Mouse (Mus musculus) limb, embryonic 12.5 days (tissue): ENCODE measurements at regions not wholly inside any gene's neighbourhood (a gene's known extent, or its start where the extent isn't known, plus 50 kb on each side); places are given as distances from the start of the nearest gene placed in this dataset.
"Not testable (repeated sequence)": the region's sequence is repeated elsewhere in the genome, so short reads cannot be mapped to it uniquely, and the experiment has no call there.

Experiments
- ATAC-seq: fragments of 200-750 bp; cut with Nextera tagmentation; 2 replicates; pipeline ENCODE4 v1.8.0; 2017; ENCODE audit warnings: low read depth, moderate TSS enrichment; ENCODE audit not compliant: insufficient number of reproducible peaks, insufficient read depth, low FRiP score, low TSS enrichment
- H3K27ac ChIP-seq: fragments of 300-500 bp; sonication (generic); 2 replicates; pipeline ENCODE4 v1.5.1; 2016; ENCODE audit warnings: mild to moderate bottlenecking, moderate library complexity
- H3K27me3 ChIP-seq: fragments of 300-500 bp; sonication (generic); 2 replicates; pipeline ENCODE4 v1.6.1; 2016; ENCODE audit warnings: mild to moderate bottlenecking, moderate library complexity
- H3K36me3 ChIP-seq: fragments of 300-500 bp; sonication (generic); 2 replicates; pipeline ENCODE4 v1.6.1; 2016; ENCODE audit warnings: mild to moderate bottlenecking, moderate library complexity
- H3K4me1 ChIP-seq: fragments of 300-500 bp; sonication (generic); replicated peaks from 2 replicates; pipeline ENCODE4 v1.6.1; 2016
- H3K4me2 ChIP-seq: fragments of 300-500 bp; sonication (generic); 2 replicates; pipeline ENCODE4 v1.6.1; 2016; ENCODE audit warnings: mild to moderate bottlenecking, moderate library complexity
- H3K4me3 ChIP-seq: fragments of 300-500 bp; sonication (generic); replicated peaks from 2 replicates; pipeline ENCODE4 v1.5.1; 2016; ENCODE audit warnings: mild to moderate bottlenecking
- H3K9ac ChIP-seq: fragments of 300-500 bp; sonication (generic); replicated peaks from 2 replicates; pipeline ENCODE4 v1.6.1; 2016; ENCODE audit warnings: mild to moderate bottlenecking, moderate library complexity
- H3K9me3 ChIP-seq: fragments of 300-500 bp; sonication (generic); 2 replicates; pipeline ENCODE4 v1.6.1; 2016; ENCODE audit warnings: mild to moderate bottlenecking, moderate library complexity
- WGBS: fragments of 180-500 bp; shearing (Covaris S2); methylation state at CpG from one replicate; pipeline ENCODE4 v1.1.7; 2016; 5-methylcytosine and 5-hydroxymethylcytosine counted together

- Histone ChIP-seq H3K9ac (no peak overlapping the region), H3K36me3 (no peaks in the 10 kb centered on the region), H3K4me1 (no peaks in the 10 kb centered on the region), H3K4me2 (no peak overlapping the region), H3K27me3 (no peaks in the 10 kb centered on the region), H3K9me3 (no peaks in the 10 kb centered on the region), H3K27ac (no peak overlapping the region), H3K4me3 (no peak overlapping the region)
- WGBS, result 13% methylated on average over 8 of the region's 8 CpGs
- ATAC-seq, result no peak
These were observed 221.0 kb downstream of the Grxcr1 start for GRCm38 (mm10) chr5:68252671-68253070.

- no peak overlapping the region for H3K4me3 ChIP-seq
- WGBS, result 48% methylated on average over 1 of the region's 1 CpGs
- no peak overlapping the region for H3K27ac ChIP-seq
- ATAC-seq, result no peak
- no peak overlapping the region for H3K9ac ChIP-seq
- no peaks in the 10 kb centered on the region for H3K36me3 ChIP-seq
- H3K27me3 ChIP-seq, result no peaks in the 10 kb centered on the region
- no peaks in the 10 kb centered on the region for H3K9me3 ChIP-seq
- H3K4me2 ChIP-seq, result no peak overlapping the region
- no peaks in the 10 kb centered on the region for H3K4me1 ChIP-seq
These were observed 221.8 kb downstream of the Grxcr1 start for GRCm38 (mm10) chr5:68253476-68253875.

DNA sequence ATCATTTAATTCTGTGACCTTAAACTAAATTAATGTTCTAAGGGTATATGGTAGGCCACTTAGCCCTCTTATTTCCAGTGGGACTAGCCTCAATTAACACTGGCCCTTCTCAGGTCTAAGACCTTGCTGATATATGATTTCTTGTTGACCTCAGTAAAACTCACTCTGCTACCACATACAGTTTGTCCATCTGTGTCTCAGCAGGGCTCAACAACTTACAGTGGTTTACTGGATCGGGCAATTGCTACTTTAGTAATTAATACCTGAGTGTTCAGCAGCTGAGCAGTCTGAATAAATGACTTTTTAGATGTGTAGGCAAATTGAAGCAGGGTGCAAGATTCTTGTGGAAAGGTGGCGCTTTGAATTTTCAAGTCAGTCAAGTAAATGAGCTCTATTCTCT, 222.5 kb downstream of the Grxcr1 start:
- 46% methylated on average over 2 of the region's 2 CpGs for WGBS
- ATAC-seq, result no peak

GRCm38 (mm10) chr5:68264206-68264605, 232.6 kb downstream of the Grxcr1 start:
- no peak overlapping the region for H3K4me2 ChIP-seq
- H3K4me3 ChIP-seq, result no peak overlapping the region
- H3K27me3 ChIP-seq, result no peaks in the 10 kb centered on the region
- H3K4me1 ChIP-seq, result no peaks in the 10 kb centered on the region
- 94% methylated on average over 3 of the region's 3 CpGs for WGBS
- H3K27ac ChIP-seq, result no peak overlapping the region
- H3K9ac ChIP-seq, result no peak overlapping the region
- no peaks in the 10 kb centered on the region for H3K9me3 ChIP-seq
- no peak for ATAC-seq
- H3K36me3 ChIP-seq, result no peaks in the 10 kb centered on the region

More for the DNA sequence above, 222.5 kb downstream of the Grxcr1 start:
- H3K27me3 ChIP-seq, result no peaks in the 10 kb centered on the region
- H3K4me1 ChIP-seq, result no peaks in the 10 kb centered on the region
- no peaks in the 10 kb centered on the region for H3K9me3 ChIP-seq
- H3K36me3 ChIP-seq, result no peaks in the 10 kb centered on the region
- no peak overlapping the region for H3K9ac ChIP-seq
- H3K27ac ChIP-seq, result no peak overlapping the region
- H3K4me2 ChIP-seq, result no peak overlapping the region
- no peak overlapping the region for H3K4me3 ChIP-seq

DNA sequence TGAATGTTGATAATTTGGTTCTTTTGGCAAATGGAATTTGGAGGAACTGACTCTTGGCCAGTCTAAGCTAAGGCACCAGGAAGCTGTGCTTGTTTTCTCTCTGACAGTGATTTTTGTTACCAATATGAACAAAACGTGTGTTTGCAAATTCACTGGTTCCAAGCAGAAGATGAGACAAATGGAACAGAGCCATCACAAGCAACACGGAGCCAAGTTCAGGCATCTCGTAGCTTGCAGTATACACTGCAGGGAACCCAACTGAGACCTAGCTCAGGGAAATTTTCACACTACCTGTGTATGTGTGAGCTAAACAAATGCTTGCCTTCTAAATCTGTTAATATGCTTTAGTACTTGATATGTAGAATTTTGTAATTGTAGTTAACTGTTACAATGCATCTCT, 242.6 kb downstream of the Grxcr1 start:
- H3K9me3 ChIP-seq, result no peaks in the 10 kb centered on the region
- ATAC-seq, result no peak
- no peaks in the 10 kb centered on the region for H3K27me3 ChIP-seq
- no peak overlapping the region for H3K4me2 ChIP-seq
- H3K27ac ChIP-seq, result no peak overlapping the region
- 79% methylated on average over 3 of the region's 3 CpGs for WGBS
- H3K9ac ChIP-seq, result no peak overlapping the region
- H3K4me3 ChIP-seq, result no peak overlapping the region
- no peaks in the 10 kb centered on the region for H3K36me3 ChIP-seq
- H3K4me1 ChIP-seq, result no peaks in the 10 kb centered on the region

GRCm38 (mm10) chr5:68275558-68276263, 244.1 kb downstream of the Grxcr1 start:
- Histone ChIP-seq H3K9me3 (no peaks in the 10 kb centered on the region), H3K36me3 (no peaks in the 10 kb centered on the region), H3K9ac (no peak overlapping the region), H3K4me1 (no peaks in the 10 kb centered on the region), H3K4me3 (no peak overlapping the region), H3K4me2 (no peak overlapping the region), H3K27me3 (no peaks in the 10 kb centered on the region), H3K27ac (no peak overlapping the region)
- 84% methylated on average over 5 of the region's 5 CpGs for WGBS
- no peak for ATAC-seq

GRCm38 (mm10) chr5:68295774-68296173, 264.1 kb downstream of the Grxcr1 start:
- H3K4me3 ChIP-seq, result not testable (repeated sequence)

GRCm38 (mm10) chr5:68313187-68313586, 281.6 kb downstream of the Grxcr1 start:
- no peak overlapping the region for H3K9ac ChIP-seq
- no peak overlapping the region for H3K27ac ChIP-seq
- no peak overlapping the region for H3K4me3 ChIP-seq
- H3K27me3 ChIP-seq, result no peaks in the 10 kb centered on the region
- no peaks in the 10 kb centered on the region for H3K4me1 ChIP-seq
- no peaks in the 10 kb centered on the region for H3K9me3 ChIP-seq
- ATAC-seq, result no peak
- WGBS, result 87% methylated on average over 3 of the region's 3 CpGs
- no peaks in the 10 kb centered on the region for H3K36me3 ChIP-seq
- no peak overlapping the region for H3K4me2 ChIP-seq

More at GRCm38 (mm10) chr5:68295774-68296173, 264.1 kb downstream of the Grxcr1 start:
- H3K9me3 ChIP-seq, H3K27ac ChIP-seq, H3K36me3 ChIP-seq, ATAC-seq, H3K9ac ChIP-seq, H3K27me3 ChIP-seq, H3K4me1 ChIP-seq, H3K4me2 ChIP-seq: not testable (repeated sequence)
- 83% methylated on average over 2 of the region's 2 CpGs for WGBS

- Histone ChIP-seq H3K9me3 (no peaks in the 10 kb centered on the region), H3K27me3 (no peaks in the 10 kb centered on the region), H3K9ac (no peak overlapping the region), H3K27ac (no peak overlapping the region), H3K4me1 (no peaks in the 10 kb centered on the region), H3K4me3 (no peak overlapping the region), H3K36me3 (no peaks in the 10 kb centered on the region), H3K4me2 (no peak overlapping the region)
- no peak for ATAC-seq
These were observed 287.3 kb downstream of the Grxcr1 start for GRCm38 (mm10) chr5:68318979-68319378.

- Histone ChIP-seq H3K4me2 (no peak overlapping the region), H3K4me1 (no peaks in the 10 kb centered on the region), H3K27me3 (no peaks in the 10 kb centered on the region), H3K4me3 (no peak overlapping the region), H3K36me3 (no peaks in the 10 kb centered on the region), H3K9ac (no peak overlapping the region), H3K9me3 (no peaks in the 10 kb centered on the region), H3K27ac (no peak overlapping the region)
- no peak for ATAC-seq
- 81% methylated on average over 2 of the region's 2 CpGs for WGBS
These were observed 295.5 kb downstream of the Grxcr1 start for GRCm38 (mm10) chr5:68326998-68327593.

GRCm38 (mm10) chr5:68329311-68329710, 297.7 kb downstream of the Grxcr1 start:
- H3K36me3 ChIP-seq, result no peaks in the 10 kb centered on the region
- no peaks in the 10 kb centered on the region for H3K27me3 ChIP-seq
- WGBS, result 87% methylated on average over 3 of the region's 3 CpGs
- H3K27ac ChIP-seq, result no peak overlapping the region
- H3K9ac ChIP-seq, result no peak overlapping the region
- H3K4me3 ChIP-seq, result no peak overlapping the region
- ATAC-seq, result no peak
- no peaks in the 10 kb centered on the region for H3K9me3 ChIP-seq
- no peak overlapping the region for H3K4me2 ChIP-seq
- H3K4me1 ChIP-seq, result no peaks in the 10 kb centered on the region

DNA sequence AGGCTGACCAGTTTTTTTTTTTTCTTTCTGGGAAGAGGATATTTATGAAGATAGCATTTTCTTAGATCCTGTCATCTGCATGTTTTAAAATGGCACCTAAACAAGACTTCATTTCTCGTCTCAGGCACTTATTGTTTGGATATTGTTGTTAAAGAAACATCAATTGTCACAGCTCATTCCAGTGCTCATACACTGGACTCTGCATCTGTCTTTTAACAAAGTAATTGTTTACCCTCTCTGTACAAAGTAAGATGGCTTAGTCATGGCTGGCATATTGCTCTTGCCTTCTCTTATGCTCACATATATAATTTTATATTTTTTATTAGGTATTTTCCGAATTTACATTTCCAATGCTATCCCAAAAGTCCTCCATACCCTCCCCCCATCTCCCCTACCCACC, 298.2 kb downstream of the Grxcr1 start:
- Histone ChIP-seq H3K4me1 (no peaks in the 10 kb centered on the region), H3K9ac (no peak overlapping the region), H3K4me3 (no peak overlapping the region), H3K27me3 (no peaks in the 10 kb centered on the region), H3K4me2 (no peak overlapping the region), H3K9me3 (no peaks in the 10 kb centered on the region), H3K36me3 (no peaks in the 10 kb centered on the region), H3K27ac (no peak overlapping the region)
- 68% methylated on average over 2 of the region's 2 CpGs for WGBS
- ATAC-seq, result no peak
